ENCODE assay signal across 27 mouse cellular contexts in the genomic region with DNA sequence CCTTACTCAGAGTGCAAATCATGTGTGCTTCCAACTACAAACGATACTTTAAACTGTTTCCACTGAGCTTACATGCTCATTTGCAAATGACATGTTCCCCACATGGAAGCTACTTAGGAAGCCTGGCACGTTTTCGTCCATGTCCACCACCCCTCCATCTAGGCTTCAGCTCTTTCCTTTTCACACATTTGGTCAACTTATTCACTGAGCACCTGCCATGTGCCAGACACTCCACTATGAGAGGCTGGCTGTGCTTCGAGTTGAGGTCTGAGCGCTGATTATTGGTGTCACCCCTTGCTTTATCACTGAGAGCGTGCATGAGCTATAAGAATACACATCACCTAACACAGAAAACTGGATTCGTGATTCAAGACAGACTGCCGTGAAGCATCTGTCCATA. TPM values are rescaled to one million over a fixed set of nuclear protein-coding genes. Genes with fewer than 3 reads are reported as not detected.
DNase-seq lines count a peak whose midpoint lies in the region; ATAC-seq lines count a peak whose summit lies in the region.
"Had no signal": no experiment of that assay in that cellular context is flagged by ENCODE, and none has a peak within 500 bp of the region (broad histone marks: within the 10 kb centered on the region; RNA-seq: fewer than 3 reads in every experiment).

No protein-coding gene starts in this region.

- no peak overlapping the region for H3K4me2 ChIP-seq in forebrain, embryonic 13.5 days
- H3K4me2 ChIP-seq in forebrain, embryonic 15.5 days (replicated peaks): no peak overlapping the region
- H3K4me2 ChIP-seq in forebrain, embryonic 16.5 days (ENCODE audit: low read length): no peak overlapping the region
- H3K4me2 ChIP-seq in heart, embryonic 12.5 days: no peak overlapping the region
- no peak overlapping the region for H3K4me2 ChIP-seq in intestine, embryonic 14.5 days (ENCODE audit: low read length)
- H3K4me2 ChIP-seq in intestine, embryonic 15.5 days (replicated peaks): no peak overlapping the region
- H3K4me2 ChIP-seq: embryonic facial prominence, embryonic 13.5 days; embryonic facial prominence, embryonic 15.5 days had no signal

- H3K36me3 ChIP-seq in forebrain, embryonic 13.5 days (ENCODE audit: poor library complexity, severe bottlenecking): peaks cover 51% of the 10 kb centered on the region
- peaks cover 27% of the 10 kb centered on the region for H3K36me3 ChIP-seq in forebrain, embryonic 15.5 days
- peaks cover 7% of the 10 kb centered on the region for H3K36me3 ChIP-seq in forebrain, embryonic 16.5 days (ENCODE audit: control insufficient read depth, insufficient read depth)
- H3K36me3 ChIP-seq in forebrain, embryonic 10.5 days (replicated peaks): peaks cover 55% of the 10 kb centered on the region
- peaks cover 48% of the 10 kb centered on the region for H3K36me3 ChIP-seq in heart, embryonic 12.5 days
- peaks cover 41% of the 10 kb centered on the region for H3K36me3 ChIP-seq in intestine, embryonic 14.5 days (ENCODE audit: control insufficient read depth, insufficient read depth, low read length)
- H3K36me3 ChIP-seq in intestine, embryonic 15.5 days: no peaks in the 10 kb centered on the region; the same call in 1 of the 2 replicates

- WGBS in forebrain, embryonic 13.5 days: 87% methylated on average over 8 of the region's 8 CpGs
- WGBS in forebrain, embryonic 15.5 days: 67% methylated on average over 8 of the region's 8 CpGs
- WGBS in forebrain, embryonic 16.5 days: 67% methylated on average over 8 of the region's 8 CpGs
- 94% methylated on average over 8 of the region's 8 CpGs for WGBS in forebrain, embryonic 10.5 days
- 91% methylated on average over 8 of the region's 8 CpGs for WGBS in heart, embryonic 12.5 days
- WGBS in intestine, embryonic 14.5 days: 90% methylated on average over 8 of the region's 8 CpGs
- 93% methylated on average over 8 of the region's 8 CpGs for WGBS in intestine, embryonic 15.5 days

- no peaks in the 10 kb centered on the region for H3K4me1 ChIP-seq in forebrain, embryonic 13.5 days
- H3K4me1 ChIP-seq in forebrain, embryonic 15.5 days: no peaks in the 10 kb centered on the region
- H3K4me1 ChIP-seq in forebrain, embryonic 16.5 days (replicated peaks; ENCODE audit: control insufficient read depth, insufficient read depth, low read length): 0 out of 2 replicates have a peak, but pooled peaks cover 3% of the 10 kb centered on the region
- no peaks in the 10 kb centered on the region for H3K4me1 ChIP-seq in forebrain, embryonic 10.5 days
- no peaks in the 10 kb centered on the region for H3K4me1 ChIP-seq in heart, embryonic 12.5 days (replicated peaks)
- no peaks in the 10 kb centered on the region for H3K4me1 ChIP-seq in intestine, embryonic 14.5 days (replicated peaks; ENCODE audit: control insufficient read depth, insufficient read depth, low read length)
- no peaks in the 10 kb centered on the region for H3K4me1 ChIP-seq in intestine, embryonic 15.5 days (replicated peaks)
- H3K4me1 ChIP-seq: embryonic facial prominence, embryonic 13.5 days; embryonic facial prominence, embryonic 15.5 days had no signal

- ATAC-seq in forebrain, embryonic 13.5 days: peak; percentile 51; the same call in 1 of the 2 replicates
- ATAC-seq in forebrain, embryonic 15.5 days (replicated peaks): no peak; the same call in 1 of the 2 replicates
- ATAC-seq in forebrain, embryonic 16.5 days: peak; percentile 71
- ATAC-seq in heart, embryonic 12.5 days (ENCODE audit: insufficient number of reproducible peaks, low FRiP score): no peak
- no peak for ATAC-seq in intestine, embryonic 14.5 days (replicated peaks; ENCODE audit: low FRiP score, low TSS enrichment, low read depth)
- ATAC-seq in intestine, embryonic 15.5 days: no peak
- ATAC-seq: activated CD4-positive, CD25-positive, alpha-beta regulatory T cell, adult 4 months; CD4-positive, CD25-positive, alpha-beta regulatory T cell, adult 4 months; Patski had no signal

- no peaks in the 10 kb centered on the region for H3K27me3 ChIP-seq in forebrain, embryonic 13.5 days
- H3K27me3 ChIP-seq in forebrain, embryonic 15.5 days: no peaks in the 10 kb centered on the region
- H3K27me3 ChIP-seq in forebrain, embryonic 16.5 days (replicated peaks; ENCODE audit: control insufficient read depth, insufficient read depth, low read length): no peaks in the 10 kb centered on the region
- H3K27me3 ChIP-seq in forebrain, embryonic 10.5 days (ENCODE audit: poor library complexity, severe bottlenecking): no peaks in the 10 kb centered on the region
- H3K27me3 ChIP-seq in heart, embryonic 12.5 days (replicated peaks): no peaks in the 10 kb centered on the region
- no peaks in the 10 kb centered on the region for H3K27me3 ChIP-seq in intestine, embryonic 14.5 days (replicated peaks; ENCODE audit: control insufficient read depth, insufficient read depth, low read length)
- H3K27me3 ChIP-seq in intestine, embryonic 15.5 days (replicated peaks): no peaks in the 10 kb centered on the region
- H3K27me3 ChIP-seq: CH12.LX; embryonic facial prominence, embryonic 13.5 days; embryonic facial prominence, embryonic 15.5 days; Patski had no signal

- H3K27ac ChIP-seq in forebrain, embryonic 13.5 days: no peak overlapping the region
- no peak overlapping the region for H3K27ac ChIP-seq in forebrain, embryonic 15.5 days (replicated peaks)
- H3K27ac ChIP-seq in forebrain, embryonic 16.5 days (ENCODE audit: low read length): no peak overlapping the region
- H3K27ac ChIP-seq in forebrain, embryonic 10.5 days: no peak overlapping the region
- no peak overlapping the region for H3K27ac ChIP-seq in heart, embryonic 12.5 days (ENCODE audit: poor library complexity, severe bottlenecking)
- no peak overlapping the region for H3K27ac ChIP-seq in intestine, embryonic 14.5 days (ENCODE audit: low read depth)
- no peak overlapping the region for H3K27ac ChIP-seq in intestine, embryonic 15.5 days
- H3K27ac ChIP-seq: embryonic facial prominence, embryonic 13.5 days; embryonic facial prominence, embryonic 15.5 days had no signal

- H3K9ac ChIP-seq in forebrain, embryonic 13.5 days: no peak overlapping the region
- H3K9ac ChIP-seq in forebrain, embryonic 15.5 days (replicated peaks): no peak overlapping the region
- H3K9ac ChIP-seq in forebrain, embryonic 16.5 days (replicated peaks; ENCODE audit: low read depth, low read length): no peak overlapping the region
- no peak overlapping the region for H3K9ac ChIP-seq in heart, embryonic 12.5 days
- no peak overlapping the region for H3K9ac ChIP-seq in intestine, embryonic 14.5 days (ENCODE audit: low read length)
- H3K9ac ChIP-seq in intestine, embryonic 15.5 days: no peak overlapping the region
- H3K9ac ChIP-seq: embryonic facial prominence, embryonic 13.5 days; embryonic facial prominence, embryonic 15.5 days had no signal

- no peak overlapping the region for H3K4me3 ChIP-seq in forebrain, embryonic 13.5 days
- H3K4me3 ChIP-seq in forebrain, embryonic 15.5 days: no peak overlapping the region
- no peak overlapping the region for H3K4me3 ChIP-seq in forebrain, embryonic 16.5 days (replicated peaks; ENCODE audit: low read length)
- H3K4me3 ChIP-seq in forebrain, embryonic 10.5 days: no peak overlapping the region
- no peak overlapping the region for H3K4me3 ChIP-seq in heart, embryonic 12.5 days
- no peak overlapping the region for H3K4me3 ChIP-seq in intestine, embryonic 14.5 days (ENCODE audit: low read depth, low read length)
- H3K4me3 ChIP-seq in intestine, embryonic 15.5 days (replicated peaks): no peak overlapping the region
- H3K4me3 ChIP-seq: embryonic facial prominence, embryonic 13.5 days; embryonic facial prominence, embryonic 15.5 days; erythroblast, embryonic 14.5 days had no signal

- no peak for DNase-seq in forebrain, embryonic 10.5 days (ENCODE audit: extremely low spot score, low spot score)
- peak; percentile 56 for DNase-seq in heart, adult 11 months
- peak; percentile 44 for DNase-seq in intestine, embryonic 14.5 days (ENCODE audit: low spot score)
- DNase-seq: adrenal gland, adult 8-10 months; adrenal gland, postnatal 14 days; adrenal gland, postnatal 36 days; B cell, adult 2 months; cerebellum, adult 11 months; cerebellum, adult 18-20 months; cerebellum, adult 8-10 months; cerebellum, adult 9-11 months; cerebellum, postnatal 14 days; cerebellum, postnatal 36 days; embryo, embryonic 11 days had no signal

- no peaks in the 10 kb centered on the region for H3K9me3 ChIP-seq in forebrain, embryonic 13.5 days (replicated peaks)
- H3K9me3 ChIP-seq in forebrain, embryonic 15.5 days: no peaks in the 10 kb centered on the region
- no peaks in the 10 kb centered on the region for H3K9me3 ChIP-seq in forebrain, embryonic 16.5 days (ENCODE audit: control insufficient read depth, low read length)
- H3K9me3 ChIP-seq in forebrain, embryonic 10.5 days: no peaks in the 10 kb centered on the region
- H3K9me3 ChIP-seq in heart, embryonic 12.5 days (replicated peaks): no peaks in the 10 kb centered on the region
- H3K9me3 ChIP-seq in intestine, embryonic 14.5 days (ENCODE audit: control insufficient read depth, low read length): no peaks in the 10 kb centered on the region
- H3K9me3 ChIP-seq in intestine, embryonic 15.5 days: no peaks in the 10 kb centered on the region
- H3K9me3 ChIP-seq: embryonic facial prominence, embryonic 13.5 days; embryonic facial prominence, embryonic 15.5 days; G1E had no signal

RNA-seq across cellular contexts. Expression of a gene that starts 26.4 kb away (rescaled TPM):
- polyA plus RNA-seq in forebrain, embryonic 13.5 days (2015; fragmentation: Nextera tagmentation; extraction: Ambion mirVana): 13.2 and 14.9 TPM in 2 replicates
- polyA plus RNA-seq in forebrain, embryonic 15.5 days (2015; fragmentation: Nextera tagmentation; extraction: Ambion mirVana): 18.1 and 18.2 TPM in 2 replicates
- polyA plus RNA-seq in forebrain, embryonic 16.5 days (2015; fragmentation: Nextera tagmentation; extraction: Ambion mirVana): 18.1 and 19.5 TPM in 2 replicates
- 13.2 and 13.6 TPM in 2 replicates for polyA plus RNA-seq in forebrain, embryonic 10.5 days (2016; fragmentation: Nextera tagmentation; extraction: Ambion mirVana)
- polyA plus RNA-seq in heart, embryonic 12.5 days (2016; fragmentation: Nextera tagmentation; extraction: Ambion mirVana): 9.6 and 10.6 TPM in 2 replicates
- polyA plus RNA-seq in intestine, embryonic 14.5 days (2014; fragmentation: Nextera tagmentation; extraction: Ambion mirVana): 12.6 and 13.4 TPM in 2 replicates
- 8.3 and 9.1 TPM in 2 replicates for polyA plus RNA-seq in intestine, embryonic 15.5 days (2015; fragmentation: Nextera tagmentation; extraction: Ambion mirVana)

RNA-seq across cellular contexts. Expression of a gene that starts 26.5 kb away (rescaled TPM):
- 41.0 and 47.7 TPM in 2 replicates for polyA plus RNA-seq in forebrain, embryonic 13.5 days (2015; fragmentation: Nextera tagmentation; extraction: Ambion mirVana)
- polyA plus RNA-seq in forebrain, embryonic 15.5 days (2015; fragmentation: Nextera tagmentation; extraction: Ambion mirVana): 47.8 and 53.5 TPM in 2 replicates
- polyA plus RNA-seq in forebrain, embryonic 16.5 days (2015; fragmentation: Nextera tagmentation; extraction: Ambion mirVana): 56.7 and 61.8 TPM in 2 replicates
- polyA plus RNA-seq in forebrain, embryonic 10.5 days (2016; fragmentation: Nextera tagmentation; extraction: Ambion mirVana): 40.5 and 44.1 TPM in 2 replicates
- 25.7 and 27.8 TPM in 2 replicates for polyA plus RNA-seq in heart, embryonic 12.5 days (2016; fragmentation: Nextera tagmentation; extraction: Ambion mirVana)
- 24.0 and 28.3 TPM in 2 replicates for polyA plus RNA-seq in intestine, embryonic 14.5 days (2014; fragmentation: Nextera tagmentation; extraction: Ambion mirVana)
- 23.2 and 25.8 TPM in 2 replicates for polyA plus RNA-seq in intestine, embryonic 15.5 days (2015; fragmentation: Nextera tagmentation; extraction: Ambion mirVana)

Comparison
In these comparisons a context has a peak if more than half of its experiments do, and no peak if none do; other contexts are left out.
1. ATAC-seq: peak in forebrain, embryonic 13.5 days (single experiment) and forebrain, embryonic 16.5 days (single experiment); none in forebrain, embryonic 15.5 days (single experiment), heart, embryonic 12.5 days (single experiment), intestine, embryonic 14.5 days (single experiment) and intestine, embryonic 15.5 days (single experiment).